Mouse (Mus musculus) cerebellum, adult 2 months (tissue): ENCODE data around the gene Zfp219.

Experiments
- CTCF ChIP-seq: fragments of 200-500 bp; IDR thresholded peaks from 2 replicates; pipeline ENCODE4 v1.5.1; 2011; ENCODE audit warnings: low read depth, mild to moderate bottlenecking, control low read depth, low read length, moderate library complexity, borderline replicate concordance; ENCODE audit not compliant: insufficient read depth
- POLR2A ChIP-seq: fragments of 200-500 bp; IDR thresholded peaks from 2 replicates; pipeline ENCODE4 v1.6.1; 2011; ENCODE audit warnings: low read length, control low read depth, borderline replicate concordance; ENCODE audit not compliant: insufficient read depth

DNA sequence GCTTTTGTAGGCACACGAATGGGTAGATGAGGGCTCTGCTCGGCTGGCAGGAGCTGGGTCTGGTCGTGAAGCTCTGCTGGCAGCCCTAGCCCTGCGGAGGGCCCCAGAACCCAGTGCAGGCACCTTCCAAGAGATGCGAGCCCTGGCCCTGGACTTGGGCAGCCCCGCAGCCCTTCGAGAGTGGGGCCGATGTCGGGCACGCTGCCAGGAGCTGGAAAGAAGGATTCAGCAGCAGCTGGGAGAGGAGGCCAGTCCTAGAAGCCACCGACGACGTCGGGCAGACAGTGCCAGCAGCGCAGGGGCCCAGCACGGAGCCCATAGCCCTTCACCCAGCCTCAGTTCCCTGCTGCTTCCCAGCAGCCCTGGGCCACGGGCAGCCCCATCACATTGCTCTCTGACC is 23.7 kb downstream of the Zfp219 start:
- TF ChIP-seq CTCF (no peak), POLR2A (no peak)
